Mouse (Mus musculus) left cerebral cortex, adult 11 months (tissue): Measurements from ENCODE around the gene Elp5.
"Not testable (repeated sequence)": the region's sequence is repeated elsewhere in the genome, so short reads cannot be mapped to it uniquely, and the experiment has no call there.

ENCODE experiments used
- DNase-seq: peaks from one replicate; pipeline ENCODE4 v3.0.0; 2022; ENCODE audit warnings: low spot score

Elp5 gene

DNA sequence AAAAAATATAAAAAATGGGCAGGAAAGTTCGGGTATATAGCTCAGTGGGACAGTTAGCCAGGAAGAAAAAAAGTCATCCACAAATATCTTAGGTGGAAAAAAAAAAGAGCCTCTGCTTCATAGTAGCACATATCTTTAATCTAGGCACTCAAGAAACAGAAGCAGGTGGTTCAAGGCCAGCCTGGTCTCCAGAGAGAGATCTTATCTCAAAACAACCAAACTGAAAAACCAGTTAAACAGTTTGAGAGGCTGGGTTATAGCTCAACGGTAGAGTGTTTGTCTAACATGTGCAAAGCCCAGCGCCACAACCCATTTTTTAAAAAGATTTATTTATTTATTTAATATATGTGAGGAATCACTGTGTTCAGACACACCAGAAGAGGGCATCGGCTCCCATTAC is 49.3 kb downstream of the Elp5 start:
- no peak for DNase-seq

GRCm38 (mm10) chr11:69932254-69932653 is 50.1 kb downstream of the Elp5 start:
- DNase-seq, result no peak

GRCm38 (mm10) chr11:69931769-69932168 is 50.5 kb downstream of the Elp5 start:
- DNase-seq, result no peak

DNA sequence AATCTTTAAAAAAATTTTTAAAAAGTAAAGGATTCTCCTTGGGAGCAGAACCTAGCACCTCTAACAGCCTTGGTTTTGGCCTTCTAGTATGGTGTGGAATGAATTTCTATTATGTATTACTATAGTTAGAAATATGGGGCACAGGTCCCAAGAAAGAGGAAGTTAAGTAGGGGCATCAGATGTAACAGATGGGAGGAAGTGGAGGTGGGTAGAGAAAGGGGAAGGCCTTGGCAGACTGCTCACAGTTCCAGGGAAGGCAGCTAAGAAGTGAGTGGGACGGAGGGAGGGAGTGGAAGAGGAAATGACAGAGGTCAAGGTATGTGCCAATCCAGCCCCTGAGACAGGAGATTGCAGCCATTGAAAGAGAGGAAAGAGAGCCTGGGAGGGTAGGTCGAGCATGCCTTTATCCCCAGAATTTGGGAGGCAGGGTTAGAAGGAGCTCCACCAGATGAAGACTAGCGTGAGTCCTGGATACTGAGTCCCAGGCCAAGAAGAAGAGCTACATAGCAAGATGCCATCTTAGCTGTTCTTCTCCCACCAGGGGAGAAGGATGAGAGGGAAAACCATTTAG is 51.3 kb downstream of the Elp5 start:
- DNase-seq, result no peak

DNA sequence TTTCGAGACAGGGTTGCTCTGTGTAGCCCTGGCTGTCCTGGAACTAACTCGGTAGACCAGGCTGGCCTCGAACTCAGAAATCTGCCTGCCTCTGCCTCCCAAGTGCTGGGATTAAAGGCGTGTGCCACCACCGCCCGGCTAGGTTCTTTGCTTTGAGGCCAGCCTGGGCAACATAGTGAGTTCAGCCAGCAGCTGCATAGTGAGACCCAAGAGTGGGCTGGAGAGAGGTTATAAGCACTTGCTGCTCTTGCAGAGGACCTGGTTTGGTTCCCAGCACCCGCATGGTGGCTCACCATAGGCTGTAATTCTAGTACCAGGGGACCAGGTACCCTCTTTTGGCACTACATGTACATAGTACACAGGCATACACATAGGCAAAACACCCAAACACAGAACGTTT is 52.1 kb downstream of the Elp5 start:
- DNase-seq, result not testable (repeated sequence)

- DNase-seq, result no peak
These were observed 52.6 kb downstream of the Elp5 start for GRCm38 (mm10) chr11:69929712-69930111.

DNA sequence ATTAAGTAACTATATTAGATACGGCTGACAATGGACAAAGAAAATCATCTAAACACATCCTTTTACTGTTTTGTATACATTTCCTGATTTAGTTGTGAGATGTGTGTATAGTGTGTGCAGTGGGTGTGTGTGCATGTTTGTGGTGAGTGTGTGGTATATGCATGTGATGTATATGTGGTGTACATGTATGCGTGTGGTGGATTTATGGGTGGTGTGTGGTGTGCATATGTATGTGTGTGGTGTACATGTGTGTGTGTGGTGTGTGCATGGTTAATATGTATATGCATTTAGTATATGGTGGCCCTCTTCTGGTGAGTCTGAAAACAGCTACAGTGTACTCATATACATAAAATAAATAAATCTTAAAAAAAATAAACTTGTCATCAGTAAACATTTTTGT is 54.8 kb downstream of the Elp5 start:
- no peak for DNase-seq

GRCm38 (mm10) chr11:69922796-69923195 is 59.5 kb downstream of the Elp5 start:
- DNase-seq, result no peak

DNA sequence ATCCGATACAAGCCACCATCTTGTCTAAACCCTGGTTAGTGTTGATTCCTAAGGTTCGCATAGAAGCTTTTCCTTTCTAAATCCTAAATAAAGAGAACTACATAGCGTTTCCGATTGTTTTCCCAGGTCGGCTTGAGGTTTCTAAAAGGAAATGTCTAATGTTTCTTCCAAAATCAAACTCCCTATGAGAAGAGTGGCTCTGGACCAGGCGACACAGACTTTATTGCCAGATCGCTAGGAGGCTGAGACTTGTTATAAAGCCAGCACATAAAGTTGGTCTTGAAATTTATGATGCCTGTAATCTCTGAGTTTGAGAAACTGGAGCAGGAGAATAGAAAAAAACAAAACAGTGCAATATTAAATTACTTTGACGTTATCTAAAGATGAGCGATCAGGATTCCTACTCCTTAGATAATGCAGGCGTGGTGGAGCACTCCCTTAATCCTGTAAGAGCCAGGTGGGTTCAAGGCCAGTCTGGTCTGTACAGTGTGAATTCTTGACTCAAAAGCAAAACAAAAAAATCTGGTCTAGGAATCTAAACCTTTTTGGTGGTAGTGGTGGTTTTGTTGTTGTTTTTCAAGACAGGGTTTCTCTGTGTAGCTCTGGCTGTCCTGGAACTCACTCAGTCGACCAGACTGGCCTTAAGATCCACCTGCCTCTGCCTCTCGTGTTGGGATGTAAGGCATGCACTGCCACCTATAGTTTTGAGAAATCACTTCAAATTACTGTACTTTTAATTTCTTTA is 60.1 kb downstream of the Elp5 start:
- no peak for DNase-seq

DNA sequence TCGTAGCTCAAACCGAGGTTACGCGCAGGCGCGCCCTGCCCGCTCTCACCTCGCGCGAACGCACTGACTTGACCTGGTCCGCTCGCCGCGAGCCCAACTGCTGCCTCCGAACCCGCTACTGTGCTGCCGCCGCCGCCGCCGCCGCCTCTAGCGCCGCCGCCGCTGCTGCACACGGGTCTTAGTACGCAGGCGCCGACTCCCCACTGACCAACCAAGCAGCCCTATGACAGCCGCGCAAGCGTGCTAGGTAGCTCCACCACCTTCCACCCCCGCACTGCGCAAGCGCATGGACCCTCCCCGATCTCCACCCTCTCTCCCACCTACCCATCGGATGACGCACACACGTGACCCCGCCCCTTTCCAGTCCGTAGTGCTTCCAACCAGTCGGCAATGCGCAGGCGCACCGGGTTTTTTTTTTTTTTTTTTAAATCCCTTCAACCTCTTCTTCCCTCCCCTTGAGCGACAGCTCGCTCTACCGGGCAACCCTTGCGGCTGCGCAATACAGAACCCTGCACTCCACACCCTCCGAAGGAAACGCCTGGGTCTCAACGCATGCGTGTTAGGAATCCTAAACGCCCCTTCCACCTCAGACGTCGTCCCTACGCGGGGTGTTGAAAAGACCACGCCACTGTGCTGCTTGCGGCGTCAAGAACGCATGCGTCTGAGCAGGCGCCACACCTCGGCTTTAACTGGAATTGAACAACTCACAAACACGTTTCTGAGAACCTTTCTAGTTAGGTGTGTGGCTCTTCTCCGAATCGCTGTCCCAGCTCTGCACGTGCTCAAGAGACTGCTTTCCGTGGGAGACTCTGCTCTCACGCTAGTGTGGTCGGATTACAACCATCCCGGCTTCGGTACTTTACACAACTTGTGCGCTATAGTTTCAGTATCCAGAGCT is 61.0 kb downstream of the Elp5 start, which contains the start of gene Eif5a:
Eif5a (minus strand) TSS at position 845 of the 898 bp plus-strand sequence.
- peak; percentile 100 for DNase-seq

GRCm38 (mm10) chr11:69920266-69921031 is 61.9 kb downstream of the Elp5 start:
- DNase-seq, result no peak

DNA sequence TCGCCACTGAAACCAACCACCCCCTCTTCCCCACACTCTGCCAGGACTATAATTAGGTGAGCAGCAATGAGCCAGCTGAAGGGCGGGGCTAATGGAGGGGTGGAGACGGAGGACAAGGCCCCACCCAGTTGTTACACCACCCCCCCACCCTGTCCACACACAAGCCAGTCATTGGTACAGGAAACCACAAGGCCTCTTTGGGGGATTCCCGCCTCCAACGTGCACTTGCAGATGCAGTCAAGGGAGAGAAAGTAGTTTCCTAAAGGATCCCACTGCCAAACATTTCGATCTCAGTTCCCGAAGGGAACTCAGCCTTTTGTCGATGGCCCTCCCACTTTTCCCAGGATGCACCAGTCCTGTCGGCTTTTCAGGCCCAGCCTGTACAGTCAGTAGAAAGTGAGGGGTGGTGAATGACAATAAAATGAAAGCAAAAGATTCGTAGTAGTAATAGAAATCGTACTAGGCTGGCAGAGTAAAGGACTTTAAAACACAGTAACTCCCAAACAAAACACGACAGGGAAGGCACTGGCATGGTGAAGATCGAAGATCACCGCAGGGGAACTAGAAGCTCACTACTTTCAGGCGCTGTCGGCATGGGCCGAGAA is 62.6 kb downstream of the Elp5 start:
- no peak for DNase-seq

GRCm38 (mm10) chr11:69919053-69919452 is 63.3 kb downstream of the Elp5 start:
- no peak for DNase-seq
